Mouse (Mus musculus): ENCODE results near the gene Sgip1.

GRCm38 (mm10) chr4:102991685-102992084 lies 250.6 kb downstream of the Sgip1 start:
- TF ChIP-seq CTCF (conservative IDR thresholded peaks at IDR 0.05; ENCODE audit: low read length) (no peak), POU5F1 (IDR thresholded peaks at IDR 0.05; ENCODE audit: borderline replicate concordance, low read length) (no peak), NANOG (IDR thresholded peaks at IDR 0.05; ENCODE audit: borderline replicate concordance, low read length) (no peak)
